Mouse (Mus musculus) erythroblast, embryonic 14.5 days (primary cell): ENCODE results near the gene Scrn3.

Experiments
- GATA1 ChIP-seq: IDR thresholded peaks from 2 replicates; pipeline ENCODE4 v1.6.1; 2012; ENCODE audit warnings: low read length, inconsistent platforms, mixed read lengths
- TAL1 ChIP-seq: IDR thresholded peaks from 3 replicates; pipeline ENCODE4 v1.6.1; 2012; ENCODE audit warnings: low read length, inconsistent platforms, mixed read lengths

- TF ChIP-seq TAL1 (no peak), GATA1 (no peak)
These were observed 59.3 kb downstream of the Scrn3 start for GRCm38 (mm10) chr2:73371530-73372335.
